Mouse (Mus musculus): ENCODE data around the gene Tigd2. TPM values are rescaled to one million over a fixed set of nuclear protein-coding genes. Genes with fewer than 3 reads are reported as not detected.

Tigd2 gene
- total and polyA plus RNA-seq, 3 experiments, result 7.7 to 18.7 (median 17.6) TPM

- no peak for DNase-seq
These were observed 47.2 kb downstream of the Tigd2 start for GRCm38 (mm10) chr6:59255909-59256308.

Other genes with a start within 250 kb of the Tigd2 start
- 10 to 100 TPM; 42.2 to 73.3 TPM for gene Fam13a, start 184.3 kb upstream of the Tigd2 start, total RNA-seq (2021)
- gene Fam13a, start 184.3 kb upstream of the Tigd2 start, polyA plus RNA-seq (2012; rRNA removed), result 6.7 and 7.9 TPM in 2 replicates
- gene Gprin3, start 217.4 kb downstream of the Tigd2 start, total RNA-seq (2021), result 1 to 10 TPM; 1.4 to 2.3 TPM
- gene Gprin3, start 217.4 kb downstream of the Tigd2 start, polyA plus RNA-seq (2012; rRNA removed), result 0.04 and 0.15 TPM in 2 replicates